Mouse (Mus musculus) olfactory bulb, adult 2 months (tissue): ENCODE data around the gene Gm44502.

ENCODE experiments used
- CTCF ChIP-seq: fragments of 200-500 bp; IDR thresholded peaks from 2 replicates; pipeline ENCODE4 v1.5.1; 2012; ENCODE audit warnings: low read depth, mild to moderate bottlenecking, low read length, moderate library complexity; ENCODE audit not compliant: insufficient read depth
- POLR2A ChIP-seq: fragments of 200-500 bp; IDR thresholded peaks from 2 replicates; pipeline ENCODE4 v1.6.1; 2012; ENCODE audit warnings: mild to moderate bottlenecking, low read depth, low read length, moderate library complexity; ENCODE audit not compliant: insufficient read depth

- no peak for TF ChIP-seq CTCF
- TF ChIP-seq POLR2A = no peak
Measured at GRCm38 (mm10) chr15:89379429-89379828, 50.1 kb downstream of the Gm44502 start.
